Mouse (Mus musculus) megakaryocyte, embryonic 14.5 days (primary cell): Measurements from ENCODE around the gene Gnb1. TPM values are rescaled to one million over a fixed set of nuclear protein-coding genes. Genes with fewer than 3 reads are reported as not detected.
A peak's percentile ranks its signal among the peaks of the same experiment; 100 is the strongest.

Experiments
- H3K27me3 ChIP-seq: replicated peaks from 2 replicates; pipeline ENCODE3; 2012; ENCODE audit warnings: inconsistent platforms
- H3K36me3 ChIP-seq: replicated peaks from 2 replicates; pipeline ENCODE3; 2012; ENCODE audit warnings: low read length, inconsistent platforms, mixed read lengths
- H3K4me1 ChIP-seq: 2 replicates; pipeline ENCODE4 v1.6.1; 2012; ENCODE audit warnings: inconsistent platforms
- H3K4me3 ChIP-seq: replicated peaks from 2 replicates; pipeline ENCODE3; 2012; ENCODE audit warnings: moderate library complexity, mild to moderate bottlenecking, inconsistent platforms
- H3K9me3 ChIP-seq: 2 replicates; pipeline ENCODE4 v1.6.1; 2012; ENCODE audit warnings: inconsistent platforms
- FLI1 ChIP-seq: IDR thresholded peaks from 2 replicates; pipeline ENCODE4 v1.6.1; 2012; ENCODE audit warnings: low read length, inconsistent platforms, mixed read lengths
- GATA1 ChIP-seq: IDR thresholded peaks from 3 replicates; pipeline ENCODE4 v1.6.1; 2012; ENCODE audit warnings: mixed read lengths, low read length, inconsistent platforms, borderline replicate concordance
- polyA plus RNA-seq: library from polyadenylated mRNA; stranded (reverse); fragments of >175 nt; gene quantifications from 2 replicates; pipeline ENCODE4 v1.2.3, GENCODE M21; 2012; ENCODE audit warnings: low replicate concordance; ENCODE audit not compliant: insufficient read depth

Gene Gnb1
- polyA plus RNA-seq, 1 experiment: 39.1 TPM

GRCm38 (mm10) chr4:155589356-155589755 lies 98.2 kb downstream of the Gnb1 start:
- Histone ChIP-seq H3K36me3 (peaks cover 67% of the 10 kb centered on the region), H3K4me3 (no peak overlapping the region), H3K27me3 (no peaks in the 10 kb centered on the region), H3K4me1 (peaks cover 36% of the 10 kb centered on the region), H3K9me3 (no peaks in the 10 kb centered on the region)
- TF ChIP-seq GATA1 (no peak), FLI1 (no peak)

- Histone ChIP-seq H3K9me3 (no peaks in the 10 kb centered on the region), H3K27me3 (no peaks in the 10 kb centered on the region), H3K4me1 (peaks cover 48% of the 10 kb centered on the region), H3K36me3 (peaks cover 49% of the 10 kb centered on the region), H3K4me3 (no peak overlapping the region)
- TF ChIP-seq FLI1: no peak
Measured at GRCm38 (mm10) chr4:155591012-155591719, 100.0 kb downstream of the Gnb1 start.

- H3K27me3 ChIP-seq: no peaks in the 10 kb centered on the region
- H3K36me3 ChIP-seq: peaks cover 23% of the 10 kb centered on the region
- no peaks in the 10 kb centered on the region for H3K9me3 ChIP-seq
- H3K4me3 ChIP-seq: no peak overlapping the region
- no peak for TF ChIP-seq GATA1
- TF ChIP-seq FLI1: no peak
- peaks cover 66% of the 10 kb centered on the region for H3K4me1 ChIP-seq
Measured at GRCm38 (mm10) chr4:155593780-155594179, 102.6 kb downstream of the Gnb1 start.

- H3K4me3 ChIP-seq: no peak overlapping the region
- no peaks in the 10 kb centered on the region for H3K9me3 ChIP-seq
- no peaks in the 10 kb centered on the region for H3K27me3 ChIP-seq
- no peak for TF ChIP-seq GATA1
- TF ChIP-seq FLI1: no peak
- peaks cover 4% of the 10 kb centered on the region for H3K36me3 ChIP-seq
- peaks cover 70% of the 10 kb centered on the region for H3K4me1 ChIP-seq
Measured at GRCm38 (mm10) chr4:155595777-155596176, 104.6 kb downstream of the Gnb1 start.

- Histone ChIP-seq H3K27me3 (no peaks in the 10 kb centered on the region), H3K36me3 (no peaks in the 10 kb centered on the region), H3K4me1 (peaks cover 63% of the 10 kb centered on the region), H3K4me3 (peak overlapping the region; percentile 81), H3K9me3 (no peaks in the 10 kb centered on the region)
- no peak; the same call in 2 of the 3 replicates for TF ChIP-seq GATA1
- no peak for TF ChIP-seq FLI1
Measured at GRCm38 (mm10) chr4:155596606-155597005, 105.4 kb downstream of the Gnb1 start.

- H3K4me3 ChIP-seq: no peak overlapping the region
- H3K36me3 ChIP-seq: no peaks in the 10 kb centered on the region
- H3K27me3 ChIP-seq: no peaks in the 10 kb centered on the region
- no peaks in the 10 kb centered on the region for H3K9me3 ChIP-seq
- H3K4me1 ChIP-seq: peaks cover 68% of the 10 kb centered on the region
- TF ChIP-seq GATA1: no peak
- TF ChIP-seq FLI1: no peak
Measured at GRCm38 (mm10) chr4:155598536-155598935, 107.4 kb downstream of the Gnb1 start.

GRCm38 (mm10) chr4:155599901-155600825 lies 109.0 kb downstream of the Gnb1 start:
- Histone ChIP-seq H3K9me3 (no peaks in the 10 kb centered on the region), H3K4me1 (peaks cover 79% of the 10 kb centered on the region), H3K27me3 (no peaks in the 10 kb centered on the region), H3K4me3 (peak overlapping the region; percentile 99), H3K36me3 (peaks cover 12% of the 10 kb centered on the region)
- TF ChIP-seq GATA1 (no peak), FLI1 (no peak)

GRCm38 (mm10) chr4:155601091-155601996 lies 110.2 kb downstream of the Gnb1 start, which contains the start of gene Slc35e2:
Gene Slc35e2 (plus strand): TSS chr4:155601416.
- peaks cover 82% of the 10 kb centered on the region for H3K4me1 ChIP-seq

GRCm38 (mm10) chr4:155601997-155602456 lies 110.9 kb downstream of the Gnb1 start:
- Histone ChIP-seq H3K4me3 (peak overlapping the region; percentile 99), H3K27me3 (no peaks in the 10 kb centered on the region), H3K9me3 (no peaks in the 10 kb centered on the region), H3K36me3 (peaks cover 21% of the 10 kb centered on the region), H3K4me1 (peaks cover 82% of the 10 kb centered on the region)
- TF ChIP-seq GATA1: no peak
- no peak for TF ChIP-seq FLI1

More at GRCm38 (mm10) chr4:155601091-155601996, 110.2 kb downstream of the Gnb1 start, which contains the start of gene Slc35e2:
- no peaks in the 10 kb centered on the region for H3K27me3 ChIP-seq
- TF ChIP-seq GATA1: no peak
- peak; percentile 55; the same call in 1 of the 2 replicates for TF ChIP-seq FLI1
- H3K9me3 ChIP-seq: no peaks in the 10 kb centered on the region
- H3K4me3 ChIP-seq: peak within 1 kb of the TSS; percentile 99
- peaks cover 16% of the 10 kb centered on the region for H3K36me3 ChIP-seq

- Histone ChIP-seq H3K36me3 (peaks cover 27% of the 10 kb centered on the region), H3K27me3 (no peaks in the 10 kb centered on the region), H3K9me3 (no peaks in the 10 kb centered on the region), H3K4me1 (peaks cover 83% of the 10 kb centered on the region), H3K4me3 (peak overlapping the region; percentile 99)
- TF ChIP-seq FLI1: no peak
- no peak for TF ChIP-seq GATA1
Measured at GRCm38 (mm10) chr4:155602753-155603152, 111.6 kb downstream of the Gnb1 start.
